Mouse (Mus musculus) spleen, adult 2 months (tissue): Measurements from ENCODE around the gene Gm20388.

ENCODE experiments used
- CTCF ChIP-seq: fragments of 200-500 bp; IDR thresholded peaks from 2 replicates; pipeline ENCODE4 v1.5.1; 2011; ENCODE audit warnings: mild to moderate bottlenecking, inconsistent platforms; ENCODE audit not compliant: insufficient read depth, insufficient read length, insufficient replicate concordance; ENCODE audit errors: extremely low read depth
- POLR2A ChIP-seq: fragments of 200-500 bp; IDR thresholded peaks from 2 replicates; pipeline ENCODE4 v1.6.1; 2011; ENCODE audit warnings: low read depth, low read length, inconsistent platforms

- TF ChIP-seq POLR2A (no peak), CTCF (peak; percentile 23; the same call in 1 of the 2 replicates)
Measured at GRCm38 (mm10) chr8:121532381-121532780, 1621.7 kb downstream of the Gm20388 start.
